ENCODE assay signal across 10 mouse cellular contexts in the genomic region with DNA sequence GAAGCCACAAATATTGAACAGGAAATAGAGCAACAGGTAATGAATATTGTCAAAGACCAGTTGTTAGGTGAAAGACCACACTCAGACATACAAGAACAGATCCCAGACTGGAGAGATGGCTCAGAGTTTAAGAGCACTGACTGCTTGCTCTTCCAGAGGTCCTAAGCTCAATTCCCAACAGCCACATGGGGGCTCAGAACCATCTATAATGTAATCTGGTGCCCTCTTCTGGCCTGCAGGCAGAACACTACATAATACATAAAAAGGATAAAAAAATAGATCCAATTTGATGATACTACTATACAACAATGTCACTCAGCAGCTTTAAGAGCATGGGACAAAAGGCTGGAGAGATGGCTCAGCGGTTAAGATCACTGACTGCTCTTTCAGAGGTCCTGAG. TPM values are rescaled to one million over a fixed set of nuclear protein-coding genes. Genes with fewer than 3 reads are reported as not detected.
DNase-seq lines count a peak whose midpoint lies in the region; ATAC-seq and TF ChIP-seq lines count a peak whose summit lies in the region.
"Had no signal": no experiment of that assay in that cellular context is flagged by ENCODE, and none has a peak within 500 bp of the region (broad histone marks: within the 10 kb centered on the region; RNA-seq: fewer than 3 reads in every experiment).

No protein-coding gene starts in this region.

- in situ Hi-C loops in CH12.LX (cut with MboI; ENCODE audit: low pct_ligation_motif_present, low pct_unique_long_range_greater_than_20kb, low sequenced_read_pairs) = no loop called here

- no peak overlapping the region for H3K9ac ChIP-seq in CH12.LX (ENCODE audit: insufficient read depth, low read depth)
- no peak overlapping the region for H3K9ac ChIP-seq in midbrain, embryonic 15.5 days
- H3K9ac ChIP-seq: forebrain, embryonic 15.5 days had no signal

- peak; percentile 26 for DNase-seq in kidney, postnatal 10 days
- no peak for DNase-seq in kidney, adult 8-10 months
- DNase-seq in 3T3-L1 (ENCODE audit: low read depth, low spot score) (peak; percentile 77), CH12.LX (ENCODE audit: extremely low read depth) (peak; percentile 44)
- peak; percentile 48 for DNase-seq in embryo, embryonic 10 days (ENCODE audit: low spot score)
- DNase-seq in spleen, postnatal 14 days (ENCODE audit: low spot score in 2 of 2) = no peak
- no peak for DNase-seq in gastrocnemius, postnatal 4 days (ENCODE audit: low spot score in 2 of 2)

- 36% methylated on average over 1 of the region's 1 CpGs for WGBS in midbrain, embryonic 15.5 days

- TF ChIP-seq POLR2A in CH12.LX (IDR thresholded peaks at IDR 0.05; ENCODE audit: low read depth, low read length) = no peak

- peaks cover 7 to 64% of the 10 kb centered on the region in 2 experiments for H3K4me1 ChIP-seq in CH12.LX (ENCODE audit: control insufficient read depth in 1 of 2, insufficient read depth in 2 of 2)
- peaks cover 12% of the 10 kb centered on the region for H3K4me1 ChIP-seq in midbrain, embryonic 15.5 days

- dilution Hi-C loops in CH12.LX (cut with MboI; ENCODE audit: extremely low pct_ligation_motif_present, extremely low pct_unique_long_range_greater_than_20kb, low sequenced_read_pairs) = no loop called here

- H3K9me3 ChIP-seq in CH12.LX (replicated peaks; ENCODE audit: low read length) = no peaks in the 10 kb centered on the region
- no peaks in the 10 kb centered on the region for H3K9me3 ChIP-seq in midbrain, embryonic 15.5 days
- H3K9me3 ChIP-seq: forebrain, embryonic 15.5 days had no signal

- peaks cover 37% of the 10 kb centered on the region for H3K79me2 ChIP-seq in CH12.LX (replicated peaks; ENCODE audit: control insufficient read depth, extremely low read depth, insufficient read depth, poor library complexity, severe bottlenecking)

- TF ChIP-seq EP300 in CH12.LX (IDR thresholded peaks at IDR 0.05; ENCODE audit: low read length) = no peak

- H3K27ac ChIP-seq in CH12.LX (ENCODE audit: insufficient read depth, low read depth) = no peak overlapping the region
- H3K27ac ChIP-seq in midbrain, embryonic 15.5 days = no peak overlapping the region
- H3K27ac ChIP-seq: forebrain, embryonic 15.5 days; macrophage had no signal

- no peak; the same call in none of the 2 replicates for TF ChIP-seq RAD21 in CH12.LX (IDR thresholded peaks at IDR 0.05; ENCODE audit: low read depth, low read length)

- ATAC-seq in midbrain, embryonic 15.5 days (replicated peaks) = no peak
- ATAC-seq: forebrain, embryonic 15.5 days had no signal

- peak; percentile 24 to 84; a peak in 3 of 4 replicates for TF ChIP-seq CTCF in CH12.LX (conservative IDR thresholded peaks at IDR 0.05 in 1 of 2, IDR thresholded peaks at IDR 0.05 in 1 of 2; ENCODE audit: low read depth in 2 of 2, low read length in 2 of 2)

- H3K4me3 ChIP-seq in CH12.LX (replicated peaks in 1 of 3; ENCODE audit: low read depth in 2 of 3, low read length in 2 of 3, poor library complexity in 1 of 3) = no peak overlapping the region
- H3K4me3 ChIP-seq in midbrain, embryonic 15.5 days = no peak overlapping the region
- H3K4me3 ChIP-seq: forebrain, embryonic 15.5 days had no signal

- no peaks in the 10 kb centered on the region for H3K27me3 ChIP-seq in CH12.LX (replicated peaks)
- no peaks in the 10 kb centered on the region for H3K27me3 ChIP-seq in midbrain, embryonic 15.5 days (replicated peaks)
- H3K27me3 ChIP-seq: forebrain, embryonic 15.5 days had no signal

- H3K36me3 ChIP-seq in CH12.LX (replicated peaks in 1 of 2; ENCODE audit: control insufficient read depth in 1 of 2, insufficient read depth in 1 of 2, low read length in 1 of 2) = peaks cover 20 to 32% of the 10 kb centered on the region in 2 experiments
- peaks cover 17% of the 10 kb centered on the region; the same call in 1 of the 2 replicates for H3K36me3 ChIP-seq in midbrain, embryonic 15.5 days (replicated peaks)

- no peak overlapping the region for H3K4me2 ChIP-seq in CH12.LX (ENCODE audit: insufficient read depth, low read depth, poor library complexity, severe bottlenecking)
- no peak overlapping the region for H3K4me2 ChIP-seq in midbrain, embryonic 15.5 days
- H3K4me2 ChIP-seq: forebrain, embryonic 15.5 days had no signal

TF ChIP-seq in CH12.LX, 34 proteins besides CTCF, POLR2A, EP300 and RAD21:
- no peak for TF ChIP-seq CHD2 (IDR thresholded peaks at IDR 0.05; ENCODE audit: low read length)
- no peak for TF ChIP-seq SIN3A (IDR thresholded peaks at IDR 0.05; ENCODE audit: low read length)
- TF ChIP-seq MAZ (IDR thresholded peaks at IDR 0.05; ENCODE audit: low read depth, low read length) = no peak
- TF ChIP-seq MAFK (IDR thresholded peaks at IDR 0.05; ENCODE audit: insufficient replicate concordance, low read length) = no peak
- TF ChIP-seq ZKSCAN1 (IDR thresholded peaks at IDR 0.05; ENCODE audit: borderline replicate concordance, low read depth, low read length) = no peak
- no peak for TF ChIP-seq ELF1 (IDR thresholded peaks at IDR 0.05; ENCODE audit: low read depth, low read length)
- 0 out of 2 replicates have a peak, but pooled peaks have one; percentile 38 for TF ChIP-seq ZNF384 (IDR thresholded peaks at IDR 0.05; ENCODE audit: low read depth, low read length)
- no peak for TF ChIP-seq UBTF (IDR thresholded peaks at IDR 0.05; ENCODE audit: low read depth, low read length)
- no peak for TF ChIP-seq IRF4 (IDR thresholded peaks at IDR 0.05; ENCODE audit: low read depth, low read length)
- no peak for TF ChIP-seq JUN (IDR thresholded peaks at IDR 0.05; ENCODE audit: insufficient read depth, low read depth, low read length)
- no peak for TF ChIP-seq HCFC1 (IDR thresholded peaks at IDR 0.05; ENCODE audit: low read depth, low read length)
- no peak for TF ChIP-seq MEF2A (IDR thresholded peaks at IDR 0.05; ENCODE audit: borderline replicate concordance, low read depth, low read length)
- no peak for TF ChIP-seq ETS1 (conservative IDR thresholded peaks at IDR 0.05; ENCODE audit: low read depth, low read length)
- no peak for TF ChIP-seq KAT2A (IDR thresholded peaks at IDR 0.05; ENCODE audit: insufficient replicate concordance, low read length)
- no peak for TF ChIP-seq TBP (conservative IDR thresholded peaks at IDR 0.05; ENCODE audit: low read depth, low read length)
- no peak for TF ChIP-seq POLR2AphosphoS2 (IDR thresholded peaks at IDR 0.05; ENCODE audit: low read depth, low read length)
- peak; percentile 27; the same call in 1 of the 2 replicates for TF ChIP-seq SMC3 (IDR thresholded peaks at IDR 0.05; ENCODE audit: low read depth, low read length)
- TF ChIP-seq PAX5 (IDR thresholded peaks at IDR 0.05; ENCODE audit: low read length) = no peak
- no peak for TF ChIP-seq USF1 (IDR thresholded peaks at IDR 0.05; ENCODE audit: low read depth, low read length)
- 0 out of 2 replicates have a peak, but pooled peaks have one; percentile 34 for TF ChIP-seq MYC (IDR thresholded peaks at IDR 0.05; ENCODE audit: low read depth, low read length)
- no peak for TF ChIP-seq NRF1 (IDR thresholded peaks at IDR 0.05; ENCODE audit: low read depth, low read length)

RNA-seq across cellular contexts. Expression of a gene that starts 4.7 kb away (rescaled TPM):
- 25.6 and 29.3 TPM in 2 replicates for total RNA-seq in CH12.LX (2012; rRNA removed)
- total RNA-seq in CH12.LX (2014; rRNA removed) = 28.8 and 30.8 TPM in 2 replicates
- 47.8 and 48.8 TPM in 2 replicates for polyA plus RNA-seq in CH12.LX (2012; ENCODE audit: insufficient read length, low read depth)
- 10 to 100 TPM; 40.5 to 53.0 TPM for total RNA-seq in gastrocnemius, postnatal 4 days (2021)
- 53.4 and 58.9 TPM in 2 replicates for polyA plus RNA-seq in midbrain, embryonic 15.5 days (2015; fragmentation: Nextera tagmentation; extraction: Ambion mirVana)

RNA-seq across cellular contexts. Expression of a gene that starts 5.6 kb away (rescaled TPM):
- total RNA-seq in CH12.LX (2012; rRNA removed) = 31.7 and 35.7 TPM in 2 replicates
- total RNA-seq in CH12.LX (2014; rRNA removed) = 85.6 and 96.0 TPM in 2 replicates
- polyA plus RNA-seq in CH12.LX (2012; ENCODE audit: insufficient read length, low read depth) = 54.6 and 57.3 TPM in 2 replicates
- 10 to 100 TPM; 41.1 to 41.7 TPM for total RNA-seq in gastrocnemius, postnatal 4 days (2021)
- 61.0 and 64.5 TPM in 2 replicates for polyA plus RNA-seq in midbrain, embryonic 15.5 days (2015; fragmentation: Nextera tagmentation; extraction: Ambion mirVana)

RNA-seq across cellular contexts. Expression of a gene that starts 35.7 kb away (rescaled TPM):
- 24.0 and 28.1 TPM in 2 replicates for total RNA-seq in CH12.LX (2012; rRNA removed)
- 25.7 and 31.8 TPM in 2 replicates for total RNA-seq in CH12.LX (2014; rRNA removed)
- polyA plus RNA-seq in CH12.LX (2012; ENCODE audit: insufficient read length, low read depth) = 19.9 and 23.7 TPM in 2 replicates
- total RNA-seq in gastrocnemius, postnatal 4 days (2021) = 1 to 10 TPM; 4.4 to 5.2 TPM
- polyA plus RNA-seq in midbrain, embryonic 15.5 days (2015; fragmentation: Nextera tagmentation; extraction: Ambion mirVana) = 50.1 and 51.1 TPM in 2 replicates

RNA-seq across cellular contexts. Expression of a gene that starts 37.6 kb away (rescaled TPM):
- 0.13 TPM in 1 of 2 replicates, not detected in the other for total RNA-seq in CH12.LX (2012; rRNA removed)
- 0.18 TPM in 1 of 2 replicates, not detected in the other for total RNA-seq in CH12.LX (2014; rRNA removed)
- polyA plus RNA-seq in CH12.LX (2012; ENCODE audit: insufficient read length, low read depth) = 0.25 and 0.49 TPM in 2 replicates
- total RNA-seq in gastrocnemius, postnatal 4 days (2021) = 1 to 10 TPM in 1 of 2 experiments, under 1 TPM in 1; 0.44 to 2.0 TPM
- 2.4 and 3.7 TPM in 2 replicates for polyA plus RNA-seq in midbrain, embryonic 15.5 days (2015; fragmentation: Nextera tagmentation; extraction: Ambion mirVana)
- polyA plus RNA-seq: macrophage had no signal

RNA-seq across cellular contexts. Expression of a gene that starts 56.6 kb away (rescaled TPM):
- 137 and 161 TPM in 2 replicates for total RNA-seq in CH12.LX (2012; rRNA removed)
- 180 and 211 TPM in 2 replicates for total RNA-seq in CH12.LX (2014; rRNA removed)
- 301 and 327 TPM in 2 replicates for polyA plus RNA-seq in CH12.LX (2012; ENCODE audit: insufficient read length, low read depth)
- 1 to 10 TPM; 6.5 to 8.3 TPM for total RNA-seq in gastrocnemius, postnatal 4 days (2021)
- 24.1 and 25.0 TPM in 2 replicates for polyA plus RNA-seq in midbrain, embryonic 15.5 days (2015; fragmentation: Nextera tagmentation; extraction: Ambion mirVana)

Comparison
In these comparisons a context has a peak if more than half of its experiments do, and no peak if none do; other contexts are left out.
1. DNase-seq: peak in kidney, postnatal 10 days (single experiment), 3T3-L1 (single experiment), CH12.LX (single experiment) and embryo, embryonic 10 days (single experiment); none in kidney, adult 8-10 months (0 of 2), spleen, postnatal 14 days (0 of 2) and gastrocnemius, postnatal 4 days (0 of 2).
2. RNA of a gene that starts 35.7 kb away (total RNA-seq): 24.0 to 31.8 TPM in CH12.LX; 4.4 to 5.2 TPM in gastrocnemius, postnatal 4 days; every median in the first group is over 4 times any median in the second.